Mouse (Mus musculus): ENCODE measurements around the gene Tspan11.

Tspan11 gene

DNA sequence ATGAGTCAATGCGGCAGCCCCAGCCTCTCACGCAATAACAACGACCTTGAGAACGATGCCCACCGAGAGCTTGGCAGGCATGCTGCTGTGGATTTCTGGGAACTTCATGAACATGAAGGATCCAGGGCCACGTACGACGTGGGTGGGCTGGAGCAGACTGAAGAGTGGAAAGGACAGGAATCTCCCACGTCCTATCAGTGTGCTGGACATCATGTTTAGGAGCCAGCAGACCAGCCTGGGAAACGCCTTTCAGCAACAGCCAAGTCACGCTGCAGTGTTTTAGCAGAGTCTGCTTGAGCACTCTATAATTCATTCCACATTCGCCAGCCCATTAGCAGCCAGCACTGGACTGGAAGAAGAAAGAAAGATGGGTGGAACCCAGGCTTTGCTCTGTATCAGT lies 10.4 kb upstream of the Tspan11 start:
- peak; percentile 16 for DNase-seq (ENCODE audit: low read depth, low spot score)

DNA sequence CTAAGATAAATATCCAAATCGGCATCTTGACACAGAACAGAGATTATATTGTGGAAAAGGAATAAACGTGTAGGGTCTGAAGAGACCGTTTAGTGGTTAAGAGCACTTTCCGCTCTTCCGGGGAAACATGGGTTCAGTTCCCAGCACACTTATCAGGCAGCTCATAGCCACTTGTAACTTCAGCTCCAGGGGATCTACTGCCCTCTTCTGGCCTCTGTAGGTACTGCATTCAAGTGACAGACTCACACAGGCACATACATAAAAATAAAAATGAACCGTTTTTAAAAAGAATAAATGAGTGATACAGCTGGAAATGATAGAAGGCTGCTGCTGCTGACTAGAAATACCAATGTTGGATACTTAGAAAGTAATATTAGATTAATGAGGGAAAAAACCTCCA lies 7.9 kb upstream of the Tspan11 start:
- DNase-seq (ENCODE audit: low read depth, low spot score) = peak; percentile 47

DNA sequence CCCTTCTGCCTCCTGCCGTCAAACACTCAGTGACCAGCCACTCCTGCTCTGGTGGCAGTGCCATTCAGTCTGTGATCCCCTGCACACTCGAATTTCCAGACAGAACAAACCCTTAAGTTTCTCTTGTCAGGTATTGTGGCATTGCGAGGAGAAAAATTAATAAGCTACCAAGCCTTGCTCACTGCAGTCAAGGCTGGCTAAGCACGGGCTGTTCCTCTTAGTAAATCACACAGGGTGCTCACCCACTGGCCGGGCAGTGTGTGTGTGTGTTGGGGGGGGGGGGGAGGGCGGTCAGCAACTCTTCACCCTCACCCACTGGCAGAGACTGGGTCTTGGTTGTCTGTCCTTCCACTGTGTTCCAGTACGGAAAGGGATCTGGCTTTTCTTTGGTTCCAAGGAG lies 473 bp upstream of the Tspan11 start:
- DNase-seq (ENCODE audit: low read depth, low spot score) = no peak

DNA sequence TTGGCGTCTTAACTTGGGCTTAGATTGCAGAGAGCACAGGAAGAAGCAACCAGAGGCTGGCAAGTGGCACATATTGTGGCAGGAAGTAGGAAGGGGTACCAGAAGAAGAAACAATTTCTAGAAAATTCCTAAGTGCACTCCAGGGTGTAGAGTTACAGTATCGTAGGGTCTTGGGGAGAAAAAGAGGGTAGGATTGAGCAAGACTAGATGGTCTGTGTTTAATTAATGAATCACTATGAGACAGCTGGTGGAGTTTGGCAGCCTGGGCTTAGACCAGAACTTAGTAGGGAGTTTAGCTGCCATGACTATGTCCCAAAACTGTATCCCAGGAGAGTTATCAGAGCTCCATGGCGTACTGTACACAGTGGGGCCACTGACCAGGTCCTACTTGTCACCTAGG lies 1.2 kb downstream of the Tspan11 start:
- DNase-seq (ENCODE audit: low read depth, low spot score) = peak; percentile 71

DNA sequence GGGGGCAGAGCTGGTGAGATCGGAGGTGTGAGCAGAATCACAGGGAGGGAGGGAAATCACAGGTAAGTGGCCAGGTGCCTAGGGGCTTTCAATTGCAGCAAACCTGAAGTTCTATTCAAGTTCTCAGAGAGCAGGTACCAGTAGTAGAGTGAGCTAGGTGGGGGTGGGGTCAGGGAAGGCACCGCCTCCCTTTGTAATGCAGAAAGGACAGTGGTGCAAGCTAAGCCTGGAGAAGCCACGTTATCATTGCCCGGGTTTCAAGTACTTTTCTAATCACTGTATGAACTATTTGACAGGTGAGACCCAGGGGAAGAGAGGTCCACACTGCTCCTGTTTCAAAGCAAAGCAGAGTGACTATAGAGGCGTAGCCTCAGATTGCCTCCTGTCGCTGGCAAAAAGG lies 6.2 kb downstream of the Tspan11 start:
- no peak for DNase-seq (ENCODE audit: low read depth, low spot score)

DNA sequence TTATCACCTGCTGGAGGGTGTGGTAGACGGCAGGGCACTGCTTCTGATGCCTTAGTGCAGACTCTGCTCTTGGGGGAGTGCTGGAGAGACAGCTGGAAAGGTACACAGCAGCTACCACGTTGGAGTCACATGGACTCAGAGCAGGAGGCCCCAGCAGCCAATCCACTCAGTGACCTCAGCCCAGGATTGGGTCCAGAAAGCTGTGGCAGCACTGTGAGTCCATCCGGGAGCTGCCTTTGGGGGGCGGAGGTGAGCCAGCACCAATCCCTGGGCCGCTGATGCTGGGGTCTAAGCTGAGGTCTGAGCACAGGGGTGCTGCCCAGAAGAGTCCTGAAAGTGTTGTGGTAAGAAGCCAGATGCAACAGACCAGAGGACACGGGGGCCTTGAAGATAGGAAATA lies 7.6 kb downstream of the Tspan11 start:
- DNase-seq (ENCODE audit: low read depth, low spot score) = no peak

DNA sequence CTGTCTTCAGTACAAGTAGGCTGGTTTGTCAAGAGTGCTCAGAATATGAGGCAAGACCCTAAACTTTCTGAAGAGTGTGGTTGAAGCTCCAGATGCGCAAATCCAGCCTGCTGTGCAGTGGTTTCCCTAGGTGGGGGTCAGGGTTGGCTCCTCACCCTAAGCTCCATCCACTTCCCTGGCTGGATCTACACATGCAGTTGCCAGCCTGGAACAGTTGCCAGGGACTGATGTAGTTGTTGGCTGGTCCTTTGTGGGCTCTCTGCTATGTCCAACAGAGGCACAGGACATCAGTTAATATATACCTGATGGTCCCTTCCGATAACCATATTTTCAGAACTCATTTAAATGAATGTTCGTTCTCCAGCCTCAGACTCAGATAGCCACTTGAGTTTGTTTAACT lies 9.0 kb downstream of the Tspan11 start:
- no peak for DNase-seq (ENCODE audit: low read depth, low spot score)

DNA sequence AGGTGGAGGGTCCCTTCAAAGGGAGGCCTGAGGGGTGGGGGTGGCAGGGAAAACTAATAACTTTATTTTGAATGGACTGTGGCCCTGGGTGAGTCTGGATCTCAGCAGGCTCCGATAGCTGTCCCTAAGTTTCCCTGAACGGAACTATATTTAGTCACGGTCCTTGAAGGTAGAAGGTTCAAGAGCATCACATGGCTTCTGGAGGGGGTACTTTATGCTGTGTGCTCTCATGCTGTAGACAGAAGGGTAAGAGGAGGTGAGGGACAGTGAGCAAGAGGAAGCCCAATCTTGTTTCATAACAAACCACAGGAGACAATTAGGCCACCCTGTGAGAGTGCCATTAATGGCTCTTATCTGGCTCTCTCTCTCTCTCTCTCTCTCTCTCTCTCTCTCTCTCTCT lies 10.0 kb downstream of the Tspan11 start:
- DNase-seq (ENCODE audit: low read depth, low spot score) = no peak

DNA sequence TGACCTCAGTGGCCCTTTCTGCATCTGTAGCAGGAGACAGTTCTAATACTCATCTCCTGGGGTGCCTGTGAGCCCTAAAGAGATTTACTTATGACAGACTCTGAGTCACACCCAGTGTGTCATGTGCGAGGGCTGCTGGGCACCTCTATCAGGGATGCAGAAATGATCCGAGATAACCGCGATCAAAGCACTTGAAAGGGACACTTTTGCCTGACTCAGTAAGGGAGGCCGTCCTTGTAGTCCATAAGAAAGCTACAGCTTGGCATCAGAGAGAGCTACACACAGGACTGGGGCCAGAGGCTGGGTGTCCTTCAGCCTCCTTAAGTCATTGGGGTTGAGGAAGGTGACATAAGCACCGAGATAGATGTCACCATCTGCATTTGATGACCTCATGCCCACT lies 12.7 kb downstream of the Tspan11 start:
- no peak for DNase-seq (ENCODE audit: low read depth, low spot score)

DNA sequence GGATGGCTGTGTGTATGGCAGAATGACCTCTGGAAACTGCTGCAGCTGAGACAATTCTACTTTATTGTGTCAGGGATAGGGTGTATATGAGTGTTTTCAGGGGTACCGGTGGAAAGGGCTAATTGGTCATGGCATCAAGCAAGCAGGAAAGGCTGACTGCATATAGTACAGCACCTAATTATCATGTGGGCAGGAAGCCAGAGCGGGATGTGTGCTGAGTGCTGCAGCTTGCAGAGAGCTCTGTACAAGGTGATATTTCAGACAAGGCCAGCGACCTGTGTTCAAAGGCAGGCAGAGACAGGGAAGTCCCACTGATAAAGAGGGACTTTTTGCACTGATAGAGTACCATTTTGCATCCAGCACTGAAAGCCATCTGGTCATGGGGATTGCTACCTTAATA lies 13.9 kb downstream of the Tspan11 start:
- no peak for DNase-seq (ENCODE audit: low read depth, low spot score)

DNA sequence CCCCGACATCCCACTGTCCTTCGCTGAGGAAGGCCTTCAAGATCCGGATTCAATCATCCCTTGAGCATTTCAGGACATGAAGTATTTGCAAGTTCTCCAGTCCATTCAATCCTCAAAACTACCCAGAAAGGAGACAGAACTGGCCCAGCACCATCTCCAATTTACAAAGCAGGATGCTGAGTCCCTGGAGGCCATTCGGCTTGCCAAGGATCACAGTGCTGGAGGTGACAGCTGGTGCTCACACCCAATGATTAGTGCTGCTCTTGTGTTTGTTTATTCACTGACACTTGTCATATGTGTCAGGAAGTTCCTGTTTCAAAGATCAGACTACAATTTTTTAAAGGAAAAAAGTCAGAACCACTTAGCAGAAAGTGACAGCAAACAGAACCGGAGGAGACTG lies 14.3 kb downstream of the Tspan11 start:
- DNase-seq (ENCODE audit: low read depth, low spot score) = no peak

DNA sequence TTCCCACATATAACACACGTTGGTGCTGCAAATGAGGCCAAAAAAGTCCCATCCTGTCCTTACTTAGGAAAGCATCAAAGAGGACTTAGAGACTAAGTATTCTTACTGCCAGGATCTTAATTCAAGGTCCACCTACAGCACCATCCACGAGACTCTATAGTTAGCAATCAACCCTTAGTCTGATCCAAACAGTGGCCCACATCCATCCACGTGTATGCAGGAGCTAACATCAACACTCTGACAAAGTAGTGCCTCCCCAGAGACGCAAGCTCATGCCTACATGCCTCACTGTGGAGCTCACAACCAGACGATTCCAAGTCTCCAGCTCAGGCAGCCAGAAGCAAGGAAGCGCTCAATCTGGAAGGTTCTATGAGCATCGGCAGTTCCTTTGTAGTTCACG lies 15.2 kb downstream of the Tspan11 start:
- no peak for DNase-seq (ENCODE audit: low read depth, low spot score)

DNA sequence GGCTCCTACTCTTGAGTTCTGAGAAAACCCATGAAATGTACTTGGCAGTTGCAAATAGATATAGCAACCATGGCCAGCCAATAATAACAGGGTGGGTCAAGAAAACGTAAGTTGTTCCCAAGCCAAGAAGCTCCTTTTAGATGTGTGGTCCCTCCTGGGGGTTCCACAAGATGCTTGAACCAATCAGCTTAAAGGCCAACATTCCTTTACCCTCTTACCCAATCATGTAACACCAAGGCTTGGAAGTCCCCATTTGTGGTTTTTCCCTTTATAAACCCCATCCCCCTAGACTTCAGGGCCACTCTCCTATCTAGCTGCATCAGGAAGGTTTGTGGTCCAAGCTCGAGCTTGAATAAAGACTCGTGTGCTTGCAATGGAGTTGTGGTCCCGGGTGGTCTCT lies 23.2 kb downstream of the Tspan11 start:
- peak; percentile 48 for DNase-seq (ENCODE audit: low read depth, low spot score)

DNA sequence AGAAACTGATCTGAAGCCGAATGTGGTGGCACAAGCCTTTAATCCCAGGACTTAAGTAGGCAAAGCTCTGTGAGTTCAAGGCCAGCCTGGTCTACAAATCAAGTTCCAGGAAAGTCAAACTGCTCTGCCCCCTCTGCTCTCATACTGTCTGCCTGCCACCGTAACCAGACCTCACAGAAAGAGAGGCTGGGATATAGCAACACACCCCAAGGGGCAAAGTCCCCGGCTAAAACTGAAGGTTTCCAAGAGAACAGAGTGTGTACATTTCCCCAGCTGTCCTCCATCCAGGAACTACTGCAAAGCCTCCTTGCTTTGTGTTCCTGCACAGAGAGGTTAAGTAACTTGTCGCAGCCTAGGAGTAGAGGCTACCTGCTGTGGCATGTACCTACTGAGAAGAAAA lies 24.3 kb downstream of the Tspan11 start:
- DNase-seq (ENCODE audit: low read depth, low spot score) = no peak

DNA sequence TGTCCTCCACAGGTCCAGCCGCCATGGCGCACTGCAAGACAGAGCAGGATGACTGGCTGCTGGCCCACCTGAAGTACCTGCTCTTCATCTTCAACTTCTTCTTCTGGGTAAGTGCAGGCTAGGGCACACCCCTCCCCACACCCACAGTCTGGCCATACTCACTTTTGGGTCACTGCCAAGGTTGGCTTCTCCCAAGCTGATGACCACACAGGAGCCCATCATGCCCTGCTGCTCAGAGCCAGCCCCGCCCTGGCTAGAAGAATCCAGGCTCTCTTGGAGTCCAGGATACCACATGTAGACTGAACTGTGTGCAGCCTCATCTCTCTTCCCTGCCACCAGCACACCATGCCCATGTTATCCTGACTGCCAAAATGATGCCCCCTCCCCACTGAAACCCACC lies 25.5 kb downstream of the Tspan11 start:
- peak; percentile 33 for DNase-seq (ENCODE audit: low read depth, low spot score)

DNA sequence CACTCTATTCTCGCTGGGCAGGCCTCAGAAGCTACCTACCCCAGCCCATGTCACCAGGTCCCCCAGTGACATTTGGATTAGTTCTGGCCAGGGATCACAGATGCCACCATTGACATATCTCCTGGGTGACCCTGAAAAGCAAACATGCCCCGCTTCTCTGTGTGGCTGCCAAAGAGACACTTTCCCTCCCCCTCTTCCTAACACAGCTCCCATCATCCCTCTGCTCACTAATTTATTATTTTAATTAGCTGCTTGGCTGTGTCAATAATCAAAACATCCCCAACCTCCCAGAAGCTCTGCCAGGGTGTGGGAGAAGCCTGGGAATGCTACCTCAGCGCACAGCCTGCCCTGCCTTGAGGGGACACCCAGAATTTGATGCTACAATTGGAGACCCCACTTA lies 29.6 kb downstream of the Tspan11 start:
- DNase-seq (ENCODE audit: low read depth, low spot score) = no peak

DNA sequence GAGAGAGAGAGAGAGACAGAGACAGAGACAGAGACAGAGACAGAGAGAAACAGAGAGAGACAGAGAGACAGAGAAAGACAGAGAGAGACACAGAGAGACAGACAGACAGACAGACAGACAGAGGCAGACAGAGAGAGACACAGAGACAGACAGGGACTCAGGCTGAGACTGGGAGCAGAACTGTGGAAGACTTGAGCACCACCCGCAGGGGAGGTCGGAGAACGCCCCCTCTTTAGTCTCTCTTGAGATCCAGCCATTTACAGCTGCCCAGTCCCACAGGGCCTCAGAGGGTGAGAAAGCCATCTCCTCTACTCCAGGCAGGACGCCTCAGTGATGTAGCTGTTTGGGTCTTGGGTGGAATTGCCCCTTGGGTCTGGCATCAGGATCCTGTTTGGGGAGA lies 30.3 kb downstream of the Tspan11 start:
- peak; percentile 28 for DNase-seq (ENCODE audit: low read depth, low spot score)

DNA sequence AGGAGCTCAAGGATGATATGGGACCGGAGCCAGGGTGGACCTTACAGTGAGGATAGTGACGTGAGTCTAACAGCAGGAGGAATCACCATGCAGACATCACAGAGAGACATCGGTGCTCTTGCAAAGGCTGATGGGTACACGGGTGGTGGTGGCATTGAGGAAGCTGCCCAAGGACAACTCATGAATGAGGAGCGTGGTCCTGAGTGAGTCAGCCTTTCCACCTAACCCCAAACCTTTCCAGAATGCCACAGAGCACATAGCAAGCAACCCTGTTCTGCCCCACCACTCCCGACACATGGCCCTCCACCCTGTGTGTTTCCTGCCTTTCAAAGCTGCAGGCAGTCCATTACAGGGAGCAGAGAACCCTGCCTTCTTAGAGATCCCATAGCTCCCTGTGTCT lies 32.1 kb downstream of the Tspan11 start:
- DNase-seq (ENCODE audit: low read depth, low spot score) = peak; percentile 47

DNA sequence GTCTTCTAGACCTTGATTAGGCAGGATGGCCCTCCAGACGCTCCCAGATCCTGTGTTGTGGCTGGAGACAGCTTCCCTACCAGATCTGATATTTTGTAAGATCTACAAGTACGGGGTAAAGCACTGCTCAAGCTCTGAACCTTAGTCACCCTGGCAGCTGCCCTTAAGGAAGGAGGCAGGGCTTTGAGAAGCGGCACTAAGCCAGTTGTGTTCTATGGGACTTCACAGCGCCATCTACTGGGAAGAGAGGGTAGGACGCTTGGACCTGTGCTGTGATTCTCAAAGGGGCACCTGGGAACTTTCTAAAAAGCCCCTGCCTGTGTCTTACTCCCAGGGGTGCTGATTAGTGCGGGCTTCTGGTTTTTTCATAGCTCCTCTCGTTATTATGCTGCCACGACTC lies 33.3 kb downstream of the Tspan11 start:
- peak; percentile 95 for DNase-seq (ENCODE audit: low read depth, low spot score)

DNA sequence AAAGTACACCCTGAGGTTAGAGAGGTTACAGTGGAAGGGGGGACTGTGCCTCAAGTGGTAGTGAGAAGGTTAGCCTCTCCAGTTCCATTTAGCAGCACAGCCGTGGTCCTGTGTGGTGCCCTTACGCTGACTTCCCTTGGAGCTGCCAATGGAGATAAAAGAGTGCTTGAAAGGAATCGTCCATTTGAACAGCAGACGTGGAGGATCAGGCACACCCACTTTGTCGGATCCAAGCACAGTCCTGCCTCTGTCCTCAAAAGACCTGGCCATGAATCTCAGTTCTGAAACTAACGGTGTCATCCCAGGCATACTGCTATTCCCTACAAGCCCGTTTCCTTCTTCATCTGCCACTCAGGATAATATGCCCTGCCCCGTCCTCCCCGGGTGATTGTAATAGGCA lies 34.6 kb downstream of the Tspan11 start:
- no peak for DNase-seq (ENCODE audit: low read depth, low spot score)

DNA sequence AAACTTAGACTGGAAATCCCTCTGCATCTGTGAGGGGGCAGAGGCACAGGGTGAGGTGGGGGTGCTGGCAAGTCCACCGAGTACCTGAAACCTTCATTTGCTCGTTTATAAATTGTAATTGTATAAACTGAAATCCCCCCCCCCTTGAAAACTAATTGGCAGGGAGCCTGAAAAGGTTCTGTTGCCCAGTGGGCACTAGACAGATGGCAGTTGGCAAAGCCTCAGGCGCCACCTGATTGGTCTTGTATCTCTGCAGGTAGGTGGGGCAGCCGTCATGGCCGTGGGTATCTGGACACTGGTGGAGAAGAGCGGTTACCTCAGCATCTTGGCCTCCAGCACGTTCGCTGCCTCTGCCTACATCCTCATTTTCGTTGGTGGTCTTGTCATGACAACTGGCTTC lies 35.9 kb downstream of the Tspan11 start:
- DNase-seq (ENCODE audit: low read depth, low spot score) = no peak

DNA sequence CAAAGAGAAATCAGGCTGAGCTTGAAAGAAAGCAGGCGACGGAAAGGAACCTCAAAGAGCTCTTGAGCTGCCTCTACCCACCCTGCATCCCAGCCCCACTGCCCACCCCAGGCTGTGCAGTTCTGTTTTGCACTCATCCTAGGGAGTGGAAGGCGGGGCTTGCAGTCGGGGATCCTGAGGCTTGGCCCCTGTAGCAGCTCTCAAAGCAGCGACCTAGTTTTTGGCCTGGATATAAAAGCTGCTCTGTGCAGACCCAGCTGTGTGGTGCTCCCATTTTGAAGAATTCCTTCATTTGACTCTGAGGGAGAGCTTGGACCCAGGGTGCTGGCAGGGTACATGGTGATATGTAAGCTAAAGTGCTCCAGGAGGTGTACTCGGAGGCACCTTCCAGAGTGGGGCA lies 37.4 kb downstream of the Tspan11 start:
- no peak for DNase-seq (ENCODE audit: low read depth, low spot score)

DNA sequence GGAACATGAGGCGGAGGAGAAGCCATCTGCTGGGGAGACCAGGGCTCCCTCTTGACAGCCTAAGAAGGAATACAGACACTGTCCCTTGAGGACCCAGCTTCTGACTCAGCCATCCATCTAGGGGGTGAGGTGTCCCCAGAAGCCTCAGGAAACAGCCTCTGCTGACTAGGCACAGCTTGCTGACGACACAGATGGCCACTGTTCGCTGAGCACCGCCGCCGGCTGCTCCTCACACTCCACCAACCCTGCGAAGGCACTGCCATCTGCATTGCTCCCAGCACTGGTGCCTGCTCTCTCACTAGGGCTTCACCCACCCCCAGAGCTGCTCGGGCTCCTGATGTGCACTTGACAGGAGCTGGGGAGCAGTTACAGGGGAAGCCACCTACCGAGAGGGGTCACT lies 38.5 kb downstream of the Tspan11 start:
- DNase-seq (ENCODE audit: low read depth, low spot score) = no peak

DNA sequence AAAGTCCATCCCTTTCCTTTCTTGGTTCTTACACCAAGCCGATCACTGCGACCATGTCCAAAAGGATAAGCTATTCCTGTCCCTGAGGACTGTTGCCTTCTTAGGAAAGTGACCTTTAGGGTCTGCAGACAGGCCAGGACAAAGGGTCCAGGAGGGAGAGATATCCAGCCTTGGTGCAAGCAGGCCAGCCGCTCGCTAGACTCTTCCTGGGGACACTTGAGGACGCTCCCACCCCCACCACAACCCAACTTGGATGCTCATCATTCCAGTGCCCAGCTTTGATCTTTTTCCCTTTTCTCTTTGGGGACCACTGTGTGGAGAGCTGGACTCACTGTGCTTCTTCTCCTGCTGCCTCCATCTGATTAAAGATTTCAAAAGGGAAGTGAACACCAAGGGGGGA lies 41.3 kb downstream of the Tspan11 start:
- no peak for DNase-seq (ENCODE audit: low read depth, low spot score)

DNA sequence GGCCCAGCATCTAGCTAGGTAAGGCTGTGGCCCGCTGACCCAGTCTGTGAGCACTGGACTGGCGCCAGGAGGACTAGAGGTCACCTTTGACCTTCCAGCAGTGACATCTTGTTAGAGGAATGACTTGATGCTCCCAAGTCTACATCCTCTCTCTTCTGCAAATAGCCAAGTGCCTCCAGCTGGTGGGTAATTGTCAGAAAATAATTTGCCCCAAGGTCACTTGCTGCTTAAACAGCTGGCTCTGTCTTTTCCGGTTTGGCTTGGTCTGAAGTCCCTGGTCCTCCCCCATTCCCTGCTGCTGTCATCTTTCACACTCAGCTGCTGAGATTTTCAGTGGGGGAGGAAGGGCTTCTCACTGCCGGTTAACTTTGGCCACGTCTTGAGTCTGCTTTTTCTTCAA lies 45.3 kb downstream of the Tspan11 start:
- DNase-seq (ENCODE audit: low read depth, low spot score) = no peak
